Mouse (Mus musculus): ENCODE results near the gene Cyb5d1. TPM values are rescaled to one million over a fixed set of nuclear protein-coding genes. Genes with fewer than 3 reads are reported as not detected.
A peak's percentile ranks its signal among the peaks of the same experiment; 100 is the strongest.

The Cyb5d1 gene
- polyA plus RNA-seq, 2 experiments, result 22.3 to 32.7 TPM

GRCm38 (mm10) chr11:69371601-69372000 lies 23.8 kb downstream of the Cyb5d1 start:
- Histone ChIP-seq H3K27ac (replicated peaks; ENCODE audit: low read depth, low read length) (0 out of 2 replicates have a peak overlapping the region, but pooled peaks have one; percentile 70), H3K4me3 (replicated peaks; ENCODE audit: low read length) (no peak overlapping the region), H3K9me3 (ENCODE audit: control insufficient read depth, low read length) (no peaks in the 10 kb centered on the region), H3K36me3 (ENCODE audit: control insufficient read depth, insufficient read depth, low read length) (peaks cover 23% of the 10 kb centered on the region), H3K4me1 (ENCODE audit: control insufficient read depth, insufficient read depth, low read length) (peaks cover 21% of the 10 kb centered on the region), H3K4me2 (replicated peaks; ENCODE audit: low read depth, low read length, severe bottlenecking) (no peak overlapping the region), H3K9ac (ENCODE audit: low read depth, low read length, severe bottlenecking) (no peak overlapping the region), H3K27me3 (ENCODE audit: control insufficient read depth, insufficient read depth, low read length) (no peaks in the 10 kb centered on the region)
- DNase-seq (ENCODE audit: low spot score), result no peak
- TF ChIP-seq POLR2A (IDR thresholded peaks at IDR 0.05; ENCODE audit: borderline replicate concordance, extremely low read depth, insufficient read depth, insufficient read length), result no peak
- 55% methylated on average over 12 of the region's 12 CpGs for WGBS
- ATAC-seq (ENCODE audit: low FRiP score, low read depth), result no peak

GRCm38 (mm10) chr11:69370817-69371215 lies 24.6 kb downstream of the Cyb5d1 start:
- Histone ChIP-seq H3K27me3 (ENCODE audit: control insufficient read depth, insufficient read depth, low read length) (no peaks in the 10 kb centered on the region), H3K27ac (replicated peaks; ENCODE audit: low read depth, low read length) (peak overlapping the region; percentile 70), H3K36me3 (ENCODE audit: control insufficient read depth, insufficient read depth, low read length) (peaks cover 23% of the 10 kb centered on the region), H3K4me1 (ENCODE audit: control insufficient read depth, insufficient read depth, low read length) (peaks cover 25% of the 10 kb centered on the region), H3K9ac (ENCODE audit: low read depth, low read length, severe bottlenecking) (0 out of 2 replicates have a peak overlapping the region, but pooled peaks have one; percentile 21), H3K4me3 (replicated peaks; ENCODE audit: low read length) (0 out of 2 replicates have a peak overlapping the region, but pooled peaks have one; percentile 2), H3K9me3 (ENCODE audit: control insufficient read depth, low read length) (no peaks in the 10 kb centered on the region), H3K4me2 (replicated peaks; ENCODE audit: low read depth, low read length, severe bottlenecking) (peak overlapping the region; percentile 30)
- DNase-seq (ENCODE audit: low spot score) (peak; percentile 6), ATAC-seq (ENCODE audit: low FRiP score, low read depth) (no peak)
- no peak for TF ChIP-seq POLR2A (IDR thresholded peaks at IDR 0.05; ENCODE audit: borderline replicate concordance, extremely low read depth, insufficient read depth, insufficient read length)
- 29% methylated on average over 9 of the region's 9 CpGs for WGBS

GRCm38 (mm10) chr11:69369990-69370816 lies 25.2 kb downstream of the Cyb5d1 start:
- H3K36me3 ChIP-seq (ENCODE audit: control insufficient read depth, insufficient read depth, low read length), result peaks cover 20% of the 10 kb centered on the region
- peak overlapping the region; percentile 100 for H3K27ac ChIP-seq (replicated peaks; ENCODE audit: low read depth, low read length)
- WGBS, result 16% methylated on average over 2 of the region's 2 CpGs
- H3K9ac ChIP-seq (ENCODE audit: low read depth, low read length, severe bottlenecking), result peak overlapping the region; percentile 100
- H3K4me2 ChIP-seq (replicated peaks; ENCODE audit: low read depth, low read length, severe bottlenecking), result peak overlapping the region; percentile 94
- H3K9me3 ChIP-seq (ENCODE audit: control insufficient read depth, low read length), result no peaks in the 10 kb centered on the region
- peaks cover 31% of the 10 kb centered on the region for H3K4me1 ChIP-seq (ENCODE audit: control insufficient read depth, insufficient read depth, low read length)
- ATAC-seq (ENCODE audit: low FRiP score, low read depth) (no peak), DNase-seq (ENCODE audit: low spot score) (peak; percentile 38)
- no peak for TF ChIP-seq POLR2A (IDR thresholded peaks at IDR 0.05; ENCODE audit: borderline replicate concordance, extremely low read depth, insufficient read depth, insufficient read length)
- no peaks in the 10 kb centered on the region for H3K27me3 ChIP-seq (ENCODE audit: control insufficient read depth, insufficient read depth, low read length)
- peak overlapping the region; percentile 94 for H3K4me3 ChIP-seq (replicated peaks; ENCODE audit: low read length)

- Histone ChIP-seq H3K4me3 (replicated peaks; ENCODE audit: low read length) (peak within 1 kb of the TSS; percentile 94), H3K36me3 (ENCODE audit: control insufficient read depth, insufficient read depth, low read length) (peaks cover 17% of the 10 kb centered on the region), H3K4me2 (replicated peaks; ENCODE audit: low read depth, low read length, severe bottlenecking) (peak within 1 kb of the TSS; percentile 94), H3K27ac (replicated peaks; ENCODE audit: low read depth, low read length) (peak within 1 kb of the TSS; percentile 100), H3K9ac (ENCODE audit: low read depth, low read length, severe bottlenecking) (peak within 1 kb of the TSS; percentile 100), H3K4me1 (ENCODE audit: control insufficient read depth, insufficient read depth, low read length) (peaks cover 39% of the 10 kb centered on the region), H3K27me3 (ENCODE audit: control insufficient read depth, insufficient read depth, low read length) (no peaks in the 10 kb centered on the region), H3K9me3 (ENCODE audit: control insufficient read depth, low read length) (no peaks in the 10 kb centered on the region)
- ATAC-seq (ENCODE audit: low FRiP score, low read depth) (no peak), DNase-seq (ENCODE audit: low spot score) (peak; percentile 8)
- TF ChIP-seq POLR2A (IDR thresholded peaks at IDR 0.05; ENCODE audit: borderline replicate concordance, extremely low read depth, insufficient read depth, insufficient read length), result no peak
- under 1% methylated on average over 14 of the region's 34 CpGs for WGBS
Observed at GRCm38 (mm10) chr11:69369215-69369989, 26.0 kb downstream of the Cyb5d1 start, which contains the start of gene Chd3. Gene Chd3, minus strand, starts transcription at chr11:69369406.
